Mouse (Mus musculus) CH12.LX (cell line): ENCODE data around the gene Mrpl48. TPM values are rescaled to one million over a fixed set of nuclear protein-coding genes. Genes with fewer than 3 reads are reported as not detected.

Experiments
- DNase-seq: peaks from one replicate; pipeline ENCODE4 v3.0.0-alpha.2; 2013; ENCODE audit errors: extremely low read depth
- H3K27ac ChIP-seq: 2 replicates; pipeline ENCODE4 v1.5.1; 2012; ENCODE audit warnings: low read depth, mild to moderate bottlenecking, control low read depth, moderate library complexity; ENCODE audit not compliant: insufficient read depth
- H3K27me3 ChIP-seq: replicated peaks from 2 replicates; pipeline ENCODE3; 2012; ENCODE audit warnings: inconsistent platforms
- H3K36me3 ChIP-seq, 2 experiments: replicated peaks in 1 of 2; 2 replicates each; pipeline versions ENCODE3 to v1.6.1; 2012; ENCODE audit warnings: inconsistent platforms in 1 of 2, low read length in 1 of 2, mild to moderate bottlenecking in 1 of 2, mixed read lengths in 1 of 2, moderate library complexity in 1 of 2; ENCODE audit not compliant: control insufficient read depth in 1 of 2, insufficient read depth in 1 of 2
- H3K4me1 ChIP-seq, 2 experiments: 2 replicates each; pipeline ENCODE4 v1.6.1; 2012; ENCODE audit warnings: inconsistent platforms in 1 of 2, moderate library complexity in 1 of 2; ENCODE audit not compliant: insufficient read depth in 2 of 2, control insufficient read depth in 1 of 2
- H3K4me2 ChIP-seq: 2 replicates; pipeline ENCODE4 v1.6.1; 2012; ENCODE audit warnings: low read depth, mild to moderate bottlenecking, control low read depth; ENCODE audit not compliant: poor library complexity, insufficient read depth, severe bottlenecking
- H3K4me3 ChIP-seq, 3 experiments: fragments of 150-350 bp in 1 of 3; sonication (generic) in 1 of 3; replicated peaks in 1 of 3; 2 replicates each; pipeline versions ENCODE3 to v1.5.1; 2011 to 2012; ENCODE audit warnings: low read depth in 2 of 3, low read length in 2 of 3, mild to moderate bottlenecking in 2 of 3, moderate library complexity in 2 of 3, control low read depth in 1 of 3, improper control_type of control experiment in 1 of 3, inconsistent platforms in 1 of 3, mixed read lengths in 1 of 3; ENCODE audit not compliant: poor library complexity in 1 of 3
- H3K79me2 ChIP-seq: replicated peaks from 2 replicates; pipeline ENCODE4 v1.6.1; 2012; ENCODE audit warnings: mild to moderate bottlenecking, moderate library complexity; ENCODE audit not compliant: control insufficient read depth, poor library complexity, insufficient read depth, severe bottlenecking; ENCODE audit errors: extremely low read depth
- H3K9ac ChIP-seq: 2 replicates; pipeline ENCODE4 v1.6.1; 2012; ENCODE audit warnings: low read depth, mild to moderate bottlenecking, control low read depth, moderate library complexity; ENCODE audit not compliant: insufficient read depth
- H3K9me3 ChIP-seq: replicated peaks from 2 replicates; pipeline ENCODE3; 2012; ENCODE audit warnings: low read length, inconsistent platforms, mixed read lengths
- CHD1 ChIP-seq: IDR thresholded peaks from 2 replicates; pipeline ENCODE4 v1.6.1; 2012; ENCODE audit warnings: low read depth, low read length, improper control_type of control experiment, inconsistent platforms
- CHD2 ChIP-seq: IDR thresholded peaks from 2 replicates; pipeline ENCODE4 v1.6.1; 2011; ENCODE audit warnings: low read length, improper control_type of control experiment
- E2F4 ChIP-seq: IDR thresholded peaks from 2 replicates; pipeline ENCODE4 v1.6.1; 2011; ENCODE audit warnings: low read depth, low read length, improper control_type of control experiment; ENCODE audit not compliant: insufficient replicate concordance
- EP300 ChIP-seq: IDR thresholded peaks from 2 replicates; pipeline ENCODE4 v1.6.1; 2011; ENCODE audit warnings: low read length, improper control_type of control experiment
- ETS1 ChIP-seq: conservative IDR thresholded peaks from 2 replicates; pipeline ENCODE4 v1.6.1; 2012; ENCODE audit warnings: low read depth, mild to moderate bottlenecking, inconsistent platforms, low read length, improper control_type of control experiment, moderate library complexity
- HCFC1 ChIP-seq: IDR thresholded peaks from 2 replicates; pipeline ENCODE4 v1.6.1; 2012; ENCODE audit warnings: low read depth, mild to moderate bottlenecking, inconsistent platforms, low read length, improper control_type of control experiment
- JUND ChIP-seq: conservative IDR thresholded peaks from 2 replicates; pipeline ENCODE4 v1.6.1; 2011; ENCODE audit warnings: low read depth, low read length, improper control_type of control experiment
- KAT2A ChIP-seq: IDR thresholded peaks from 2 replicates; pipeline ENCODE4 v1.6.1; 2012; ENCODE audit warnings: low read length, improper control_type of control experiment, inconsistent platforms; ENCODE audit not compliant: insufficient replicate concordance
- MEF2A ChIP-seq: IDR thresholded peaks from 2 replicates; pipeline ENCODE4 v1.6.1; 2014; ENCODE audit warnings: low read depth, mild to moderate bottlenecking, inconsistent platforms, low read length, improper control_type of control experiment, borderline replicate concordance
- NELFE ChIP-seq: IDR thresholded peaks from 2 replicates; pipeline ENCODE4 v1.6.1; 2011; ENCODE audit warnings: low read depth, low read length, improper control_type of control experiment
- PAX5 ChIP-seq: IDR thresholded peaks from 2 replicates; pipeline ENCODE4 v1.6.1; 2012; ENCODE audit warnings: low read length, inconsistent platforms, mixed read lengths
- RAD21 ChIP-seq: IDR thresholded peaks from 2 replicates; pipeline ENCODE4 v1.6.1; 2011; ENCODE audit warnings: low read depth, mild to moderate bottlenecking, low read length, improper control_type of control experiment, moderate library complexity
- dilution Hi-C: fragments of 300-500 bp; cut with MboI; formaldehyde crosslinking; loops from 2 replicates; pipeline ENCODE4 v1.14.3; 2020; ENCODE audit warnings: low sequenced_read_pairs; ENCODE audit not compliant: extremely low pct_unique_long_range_greater_than_20kb, extremely low pct_ligation_motif_present
- in situ Hi-C: fragments of 300-500 bp; cut with MboI; formaldehyde crosslinking; loops from 3 replicates; pipeline ENCODE4 v1.14.3; 2019; ENCODE audit warnings: low sequenced_read_pairs, low pct_ligation_motif_present, low pct_unique_long_range_greater_than_20kb, mixed read lengths
- polyA plus RNA-seq: library from polyadenylated mRNA; unstranded; fragments of >175 nt; gene quantifications from 2 replicates; pipeline ENCODE4 v1.2.1, GENCODE M21; 2012; ENCODE audit warnings: low read depth; ENCODE audit not compliant: insufficient read length
- total RNA-seq, 2 experiments: library from RNA; depleted of rRNA; stranded (reverse); fragments of 300-350 nt in 1 of 2; fragments of >200 nt in 1 of 2; gene quantifications; 2 replicates each; pipeline ENCODE4 v1.2.3; 2012 to 2014

Mrpl48 gene
- total and polyA plus RNA-seq, 3 experiments: 39.1 to 99.4 (median 98.5) TPM

- TF ChIP-seq CHD2 (no peak), PAX5 (no peak), MEF2A (0 out of 2 replicates have a peak, but pooled peaks have one; percentile 24), JUND (no peak), ETS1 (no peak), EP300 (no peak), CHD1 (no peak), E2F4 (0 out of 2 replicates have a peak, but pooled peaks have one; percentile 55), RAD21 (no peak; the same call in none of the 2 replicates)
These were observed 87.3 kb downstream of the Mrpl48 start (continued) for GRCm38 (mm10) chr7:100520663-100521285.

- Histone ChIP-seq H3K27ac (no peak overlapping the region), H3K9ac (no peak overlapping the region), H3K4me2 (no peak overlapping the region), H3K4me3 (no peak overlapping the region), H3K36me3 (no peaks in the 10 kb centered on the region), H3K4me1 (peaks cover 3 to 6% of the 10 kb centered on the region in 2 experiments; a peak in 1 of 4 replicates), H3K9me3 (no peaks in the 10 kb centered on the region), H3K27me3 (no peaks in the 10 kb centered on the region), H3K79me2 (no peaks in the 10 kb centered on the region)
- in situ Hi-C loops: no loop called here
- TF ChIP-seq KAT2A (no peak), MEF2A (no peak), CHD2 (no peak)
- DNase-seq: no peak
- dilution Hi-C loops: no loop called here
These were observed 87.9 kb downstream of the Mrpl48 start for GRCm38 (mm10) chr7:100520204-100520603.

GRCm38 (mm10) chr7:100514573-100514972 lies 93.5 kb downstream of the Mrpl48 start, which contains the start of gene Dnajb13:
TSS of gene Dnajb13 (minus strand) at chr7:100514960.
- in situ Hi-C loops (no loop called here), dilution Hi-C loops (no loop called here)
- H3K27me3 ChIP-seq: no peaks in the 10 kb centered on the region
- TF ChIP-seq NELFE (no peak), HCFC1 (peak; percentile 51)
- H3K4me1 ChIP-seq: peaks cover 11 to 22% of the 10 kb centered on the region in 2 experiments
- peaks cover 0 to 2% of the 10 kb centered on the region in 2 experiments for H3K36me3 ChIP-seq
- no peaks in the 10 kb centered on the region for H3K79me2 ChIP-seq
- no peak within 1 kb of the TSS for H3K9ac ChIP-seq
- H3K4me3 ChIP-seq: no peak within 1 kb of the TSS
- H3K9me3 ChIP-seq: no peaks in the 10 kb centered on the region
- no peak within 1 kb of the TSS for H3K4me2 ChIP-seq
- DNase-seq: no peak
- no peak within 1 kb of the TSS for H3K27ac ChIP-seq
